Mouse (Mus musculus): ENCODE measurements at regions not wholly inside any gene's neighbourhood (a gene's known extent, or its start where the extent isn't known, plus 50 kb on each side); places are given as distances from the start of the nearest gene placed in this dataset.

DNA sequence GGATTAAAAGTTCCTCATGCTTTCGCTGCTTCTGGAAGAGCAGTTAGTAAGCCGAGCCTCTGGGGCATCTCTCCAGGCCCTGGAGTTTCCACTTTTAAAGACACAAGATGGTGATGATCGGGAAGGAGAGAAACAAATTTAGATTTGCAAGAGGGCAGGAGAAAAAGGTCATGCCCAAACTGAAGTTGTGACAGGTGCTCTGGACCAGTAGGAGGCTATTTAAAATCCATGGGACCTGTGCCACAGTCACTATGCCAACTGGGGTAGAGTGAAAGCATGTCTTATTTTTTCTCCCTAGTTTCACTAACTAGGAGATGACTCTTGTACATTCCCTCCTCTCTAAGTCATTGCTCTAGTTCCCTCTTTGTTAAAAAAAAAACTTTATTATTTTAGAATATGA, 104.3 kb upstream of the Med14 start:
- TF ChIP-seq CTCF (IDR thresholded peaks at IDR 0.05; ENCODE audit: borderline replicate concordance, insufficient read depth, low read depth, low read length) (no peak), POLR2A (IDR thresholded peaks at IDR 0.05; ENCODE audit: borderline replicate concordance, insufficient read depth, low read length) (no peak)
